Mouse (Mus musculus) erythroblast, embryonic 14.5 days (primary cell): ENCODE results near the gene Btc. TPM values are rescaled to one million over a fixed set of nuclear protein-coding genes. Genes with fewer than 3 reads are reported as not detected.

Experiments used
- H3K27me3 ChIP-seq: 2 replicates; pipeline ENCODE4 v1.6.1; 2012; ENCODE audit warnings: inconsistent platforms; ENCODE audit not compliant: control insufficient read depth
- H3K36me3 ChIP-seq: 2 replicates; pipeline ENCODE4 v1.6.1; 2012; ENCODE audit warnings: mild to moderate bottlenecking, inconsistent platforms; ENCODE audit not compliant: control insufficient read depth
- H3K4me1 ChIP-seq: 2 replicates; pipeline ENCODE4 v1.6.1; 2012; ENCODE audit warnings: inconsistent platforms; ENCODE audit not compliant: control insufficient read depth
- H3K4me3 ChIP-seq: replicated peaks from 2 replicates; pipeline ENCODE3; 2012; ENCODE audit warnings: moderate library complexity, mild to moderate bottlenecking, inconsistent platforms
- H3K9me3 ChIP-seq: 2 replicates; pipeline ENCODE4 v1.6.1; 2012; ENCODE audit warnings: low read length, inconsistent platforms, mixed read lengths; ENCODE audit not compliant: control insufficient read depth
- GATA1 ChIP-seq: IDR thresholded peaks from 2 replicates; pipeline ENCODE4 v1.6.1; 2012; ENCODE audit warnings: low read length, inconsistent platforms, mixed read lengths
- TAL1 ChIP-seq: IDR thresholded peaks from 3 replicates; pipeline ENCODE4 v1.6.1; 2012; ENCODE audit warnings: low read length, inconsistent platforms, mixed read lengths
- polyA plus RNA-seq: library from polyadenylated mRNA; stranded (reverse); fragments of >175 nt; gene quantifications from 2 replicates; pipeline ENCODE4 v1.2.3, GENCODE M21; 2012

Gene Btc
- polyA plus RNA-seq, 1 experiment = not detected

DNA sequence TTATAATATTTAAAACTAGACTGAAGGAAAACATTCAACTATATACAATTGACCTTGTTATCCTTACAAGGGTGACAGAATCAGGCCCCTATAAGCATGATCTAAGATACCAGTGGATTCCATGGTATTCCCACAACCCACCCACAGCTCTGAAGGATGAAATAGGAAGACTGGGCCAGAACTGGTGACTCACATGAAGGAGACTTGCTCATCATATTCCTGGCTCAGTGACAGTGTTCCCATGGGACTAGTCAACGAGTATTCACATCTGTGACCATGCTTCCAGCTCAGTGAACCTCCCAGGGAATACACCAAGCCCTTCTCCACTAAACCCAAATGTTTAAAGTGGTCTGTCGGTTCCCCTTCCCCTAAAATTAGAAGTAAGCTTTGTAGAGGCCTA, 27.3 kb downstream of the Btc start:
- no peaks in the 10 kb centered on the region for H3K9me3 ChIP-seq
- H3K4me1 ChIP-seq = no peaks in the 10 kb centered on the region
- TF ChIP-seq TAL1 (no peak), GATA1 (no peak)

GRCm38 (mm10) chr5:91368061-91368565, 34.7 kb downstream of the Btc start:
- Histone ChIP-seq H3K27me3 (no peaks in the 10 kb centered on the region), H3K9me3 (no peaks in the 10 kb centered on the region), H3K36me3 (no peaks in the 10 kb centered on the region), H3K4me1 (no peaks in the 10 kb centered on the region), H3K4me3 (no peak overlapping the region)
- no peak for TF ChIP-seq TAL1
- TF ChIP-seq GATA1 = no peak

More for the DNA sequence above, 27.3 kb downstream of the Btc start:
- Histone ChIP-seq H3K4me3 (no peak overlapping the region), H3K27me3 (no peaks in the 10 kb centered on the region), H3K36me3 (no peaks in the 10 kb centered on the region)

DNA sequence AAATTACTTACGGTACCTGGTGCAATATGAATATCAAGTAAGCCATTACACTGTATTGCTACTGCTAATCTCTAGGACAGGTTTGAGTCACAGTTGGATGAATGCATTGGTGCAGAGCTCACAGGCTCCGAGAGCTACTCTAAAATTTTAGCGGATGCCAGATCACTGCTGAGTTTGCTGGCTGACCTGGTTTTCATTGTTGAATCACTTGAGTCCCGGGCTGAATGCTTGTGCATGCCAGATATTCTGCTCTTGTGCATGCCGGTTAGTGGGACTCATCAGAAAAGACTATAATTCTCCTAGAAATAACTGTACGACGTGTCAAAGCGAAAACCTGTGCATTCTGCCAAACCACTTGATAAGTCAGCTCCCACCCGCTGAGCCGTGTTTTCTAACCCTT, 35.9 kb downstream of the Btc start:
- Histone ChIP-seq H3K9me3 (no peaks in the 10 kb centered on the region), H3K36me3 (no peaks in the 10 kb centered on the region), H3K4me3 (no peak overlapping the region), H3K27me3 (no peaks in the 10 kb centered on the region), H3K4me1 (no peaks in the 10 kb centered on the region)
- TF ChIP-seq GATA1 = no peak

GRCm38 (mm10) chr5:91363274-91363991, 39.4 kb downstream of the Btc start:
- Histone ChIP-seq H3K4me1 (no peaks in the 10 kb centered on the region), H3K36me3 (no peaks in the 10 kb centered on the region), H3K4me3 (no peak overlapping the region), H3K27me3 (no peaks in the 10 kb centered on the region), H3K9me3 (no peaks in the 10 kb centered on the region)
- TF ChIP-seq TAL1 (no peak), GATA1 (no peak)

GRCm38 (mm10) chr5:91352645-91353044, 50.1 kb downstream of the Btc start:
- H3K27me3 ChIP-seq = no peaks in the 10 kb centered on the region
- peaks cover 2% of the 10 kb centered on the region; the same call in 1 of the 2 replicates for H3K9me3 ChIP-seq
- H3K4me3 ChIP-seq = no peak overlapping the region
- no peaks in the 10 kb centered on the region for H3K36me3 ChIP-seq
- H3K4me1 ChIP-seq = no peaks in the 10 kb centered on the region
- TF ChIP-seq GATA1 (no peak), TAL1 (no peak)

DNA sequence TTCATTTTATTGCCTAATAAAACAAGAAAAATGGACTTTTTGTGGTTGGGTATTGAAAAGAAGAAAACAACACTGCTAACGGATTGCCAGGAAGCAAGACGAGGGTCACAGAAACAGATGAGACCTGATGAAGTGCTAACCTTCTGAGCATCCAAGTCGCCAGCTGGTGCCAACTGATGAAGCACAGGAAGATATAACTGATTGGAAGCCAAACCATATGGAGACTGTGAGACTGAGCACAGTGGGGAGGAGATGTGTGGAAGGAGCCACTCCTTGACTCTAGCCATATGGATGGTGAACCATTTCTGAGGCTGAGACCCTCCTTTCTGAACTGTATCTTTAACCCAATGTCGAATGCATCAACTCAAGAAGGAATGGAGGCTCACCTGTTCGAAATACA, 57.1 kb downstream of the Btc start:
- TF ChIP-seq GATA1 = no peak
- no peak for TF ChIP-seq TAL1
- Histone ChIP-seq H3K36me3 (no peaks in the 10 kb centered on the region), H3K9me3 (no peaks in the 10 kb centered on the region), H3K4me1 (no peaks in the 10 kb centered on the region), H3K27me3 (no peaks in the 10 kb centered on the region), H3K4me3 (no peak overlapping the region)

DNA sequence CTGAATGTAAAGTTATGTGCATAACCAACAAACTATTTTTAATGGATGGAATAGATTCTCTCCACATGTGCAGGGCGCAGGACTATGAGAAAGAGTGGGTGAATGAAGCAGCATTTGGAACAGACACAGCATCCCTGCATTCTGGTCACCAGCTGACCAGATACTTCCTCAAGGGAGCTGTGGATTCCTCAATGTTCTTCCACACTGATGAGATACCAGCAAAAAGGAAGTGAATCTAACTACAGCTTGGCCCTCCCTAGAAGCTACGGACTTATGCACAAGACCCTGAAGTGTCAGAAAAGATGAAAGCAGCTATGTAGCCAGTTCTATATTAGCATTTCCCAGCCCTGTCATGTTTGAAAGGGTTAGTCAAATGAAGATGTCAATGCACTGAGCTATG, 57.7 kb downstream of the Btc start:
- no peaks in the 10 kb centered on the region for H3K27me3 ChIP-seq
- no peak overlapping the region for H3K4me3 ChIP-seq
- no peaks in the 10 kb centered on the region for H3K4me1 ChIP-seq

DNA sequence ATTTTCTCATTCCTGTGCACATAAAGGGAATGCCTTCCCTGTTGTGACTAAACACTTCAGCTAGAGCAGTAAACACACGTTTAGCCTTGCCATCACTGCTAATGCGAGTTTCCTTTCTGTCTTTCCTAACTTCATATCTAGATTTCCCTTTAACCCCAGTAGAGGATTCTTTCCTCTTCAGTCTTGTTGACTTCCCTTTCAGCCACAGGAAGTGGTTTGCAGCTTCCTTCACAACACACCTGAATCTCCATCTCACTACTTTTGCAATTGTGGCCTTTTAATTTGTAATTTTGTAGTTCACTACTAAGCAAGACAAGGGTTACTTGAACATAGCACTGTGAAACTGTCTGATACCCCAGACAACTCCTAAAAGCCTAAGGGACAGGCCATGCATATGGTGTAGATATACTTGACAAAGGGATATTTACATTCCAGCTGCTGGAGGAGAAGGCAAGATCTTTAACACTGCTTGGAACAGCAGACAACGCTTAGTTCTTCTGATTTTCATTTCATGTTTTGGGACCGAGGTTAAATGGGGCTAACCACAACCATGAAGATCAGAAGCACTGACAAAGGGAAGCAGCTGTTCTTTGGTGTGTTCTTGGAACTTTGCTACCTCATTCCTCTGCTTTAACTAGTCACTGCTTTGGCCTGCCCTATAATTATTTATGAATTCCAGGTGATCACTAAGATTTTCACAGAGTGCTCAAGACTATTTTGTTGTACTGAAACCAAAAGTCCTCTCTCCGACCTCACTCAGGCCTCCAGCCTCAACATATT, 60.6 kb downstream of the Btc start:
- Histone ChIP-seq H3K36me3 (no peaks in the 10 kb centered on the region), H3K27me3 (no peaks in the 10 kb centered on the region), H3K4me3 (no peak overlapping the region), H3K4me1 (no peaks in the 10 kb centered on the region), H3K9me3 (no peaks in the 10 kb centered on the region)
- TF ChIP-seq GATA1 = no peak

More for the DNA sequence above, 57.7 kb downstream of the Btc start:
- TF ChIP-seq GATA1 (no peak), TAL1 (no peak)
- no peaks in the 10 kb centered on the region for H3K36me3 ChIP-seq
- no peaks in the 10 kb centered on the region for H3K9me3 ChIP-seq

GRCm38 (mm10) chr5:91334227-91334626, 68.6 kb downstream of the Btc start:
- Histone ChIP-seq H3K4me3 (no peak overlapping the region), H3K4me1 (no peaks in the 10 kb centered on the region), H3K36me3 (no peaks in the 10 kb centered on the region), H3K27me3 (no peaks in the 10 kb centered on the region), H3K9me3 (peaks cover 3% of the 10 kb centered on the region)
- TF ChIP-seq GATA1 (no peak), TAL1 (no peak)
